In the genomic region with DNA sequence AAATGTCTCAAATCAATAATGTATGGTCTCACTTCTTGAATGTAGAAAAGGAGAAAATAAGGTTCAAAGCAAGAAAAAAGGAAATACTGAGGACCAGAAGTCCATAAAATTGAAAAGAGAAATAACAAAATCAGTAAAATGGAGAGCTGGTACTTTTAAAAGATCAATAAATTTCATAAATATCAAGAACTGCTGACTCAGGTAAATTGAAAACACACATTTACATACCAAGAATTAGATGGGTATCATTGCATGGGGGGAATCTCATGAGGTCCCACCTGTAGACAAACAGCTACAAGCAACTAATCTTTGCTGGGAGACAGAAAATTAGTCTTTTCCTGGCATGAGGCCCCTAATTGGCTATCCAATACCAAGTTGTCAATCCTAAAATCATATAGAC, we compare ENCODE assay signal across 16 mouse cellular contexts.
"Had no signal": no experiment of that assay in that cellular context is flagged by ENCODE, and none has a peak within 500 bp of the region (broad histone marks: within the 10 kb centered on the region; RNA-seq: fewer than 3 reads in every experiment).

No protein-coding gene starts in this region.

- H3K9me3 ChIP-seq: neural tube, embryonic 12.5 days; neural tube, embryonic 13.5 days; neural tube, embryonic 15.5 days; stomach, embryonic 15.5 days had no signal

- H3K4me2 ChIP-seq: neural tube, embryonic 12.5 days; neural tube, embryonic 13.5 days; neural tube, embryonic 15.5 days; stomach, embryonic 15.5 days had no signal

- H3K27ac ChIP-seq: neural tube, embryonic 12.5 days; neural tube, embryonic 13.5 days; neural tube, embryonic 15.5 days; stomach, embryonic 15.5 days; stomach, postnatal 0 days had no signal

- H3K27me3 ChIP-seq: neural tube, embryonic 12.5 days; neural tube, embryonic 13.5 days; neural tube, embryonic 15.5 days; stomach, embryonic 15.5 days had no signal

- H3K36me3 ChIP-seq: neural tube, embryonic 12.5 days; neural tube, embryonic 13.5 days; neural tube, embryonic 15.5 days; stomach, embryonic 15.5 days had no signal

- H3K4me1 ChIP-seq: neural tube, embryonic 12.5 days; neural tube, embryonic 13.5 days; neural tube, embryonic 15.5 days; stomach, embryonic 15.5 days had no signal

- DNase-seq: retina, postnatal 1 day; right cerebral cortex, adult 18-20 months; right cerebral cortex, postnatal 14 days; right cerebral cortex, postnatal 25 days; spleen, adult 18-20 months; thymus, adult 18-20 months; thymus, adult 2 months; thymus, postnatal 14 days; thymus, postnatal 25 days; thymus, postnatal 36 days; thymus, postnatal 4 days had no signal

- H3K9ac ChIP-seq: neural tube, embryonic 12.5 days; neural tube, embryonic 13.5 days; neural tube, embryonic 15.5 days; stomach, embryonic 15.5 days had no signal

- H3K4me3 ChIP-seq: neural tube, embryonic 12.5 days; neural tube, embryonic 13.5 days; neural tube, embryonic 15.5 days; stomach, embryonic 15.5 days had no signal
